Mouse (Mus musculus): ENCODE results near the gene Kcnip4. TPM values are rescaled to one million over a fixed set of nuclear protein-coding genes. Genes with fewer than 3 reads are reported as not detected.
A peak's percentile ranks its signal among the peaks of the same experiment; 100 is the strongest.

The Kcnip4 gene
- total RNA-seq (2022), result 10 to 100 TPM; 48.4 to 61.3 (median 57.4) TPM

DNA sequence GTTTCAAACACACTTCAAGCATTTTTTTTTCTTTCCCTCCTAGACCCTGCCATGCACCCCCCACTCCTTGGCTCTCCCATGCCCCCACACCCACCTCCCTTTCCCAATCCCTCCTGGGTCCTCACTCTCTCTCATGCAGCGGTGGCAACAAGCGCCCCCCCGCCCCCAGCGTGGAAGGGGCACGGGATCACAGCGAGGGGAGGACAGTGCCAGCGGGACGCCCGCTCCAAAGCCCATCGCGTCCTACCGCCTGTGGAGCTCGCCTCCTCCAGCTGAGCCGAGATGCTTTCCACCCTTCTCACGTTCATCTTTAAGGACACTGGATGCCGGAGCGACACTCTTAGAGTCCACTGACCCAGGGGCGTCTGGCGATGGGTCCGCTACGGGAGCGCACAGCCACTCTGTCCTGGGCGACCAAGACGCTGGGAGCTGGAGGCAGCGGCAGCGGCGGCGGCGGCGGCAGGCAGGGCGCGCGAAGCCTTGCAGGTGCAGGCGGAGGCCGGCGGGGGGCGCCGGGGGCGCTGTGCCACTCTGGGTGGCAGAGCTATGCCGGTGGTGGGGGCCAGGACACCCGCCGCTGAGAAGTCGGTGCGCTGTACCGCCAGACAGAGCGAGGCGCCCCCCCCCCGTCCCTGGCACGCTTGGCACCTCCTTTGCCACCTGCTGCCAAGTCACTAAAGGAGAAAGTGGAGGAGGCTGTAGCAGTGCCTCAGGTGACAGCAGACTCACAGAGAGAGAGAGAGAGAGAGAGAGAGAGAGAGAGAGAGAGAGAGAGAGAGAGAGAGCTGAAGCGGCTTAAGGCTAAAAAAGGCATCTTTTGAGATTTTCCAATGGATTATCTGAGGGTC is at the start of gene Kcnip4:
TSS of gene Kcnip4 (minus strand) at position 514 of the 848 bp plus-strand sequence.
- DNase-seq (ENCODE audit: low spot score in 2 of 2), result peak; percentile 47 to 75

- DNase-seq (ENCODE audit: low spot score in 2 of 2), result no peak
These were observed 47.2 kb upstream of the Kcnip4 start for GRCm38 (mm10) chr5:49571876-49572275.

GRCm38 (mm10) chr5:49563751-49564150 is 39.0 kb upstream of the Kcnip4 start:
- DNase-seq (ENCODE audit: low spot score in 2 of 2), result no peak

GRCm38 (mm10) chr5:49557436-49557835 is 32.7 kb upstream of the Kcnip4 start:
- no peak for DNase-seq (ENCODE audit: low spot score in 2 of 2)

DNA sequence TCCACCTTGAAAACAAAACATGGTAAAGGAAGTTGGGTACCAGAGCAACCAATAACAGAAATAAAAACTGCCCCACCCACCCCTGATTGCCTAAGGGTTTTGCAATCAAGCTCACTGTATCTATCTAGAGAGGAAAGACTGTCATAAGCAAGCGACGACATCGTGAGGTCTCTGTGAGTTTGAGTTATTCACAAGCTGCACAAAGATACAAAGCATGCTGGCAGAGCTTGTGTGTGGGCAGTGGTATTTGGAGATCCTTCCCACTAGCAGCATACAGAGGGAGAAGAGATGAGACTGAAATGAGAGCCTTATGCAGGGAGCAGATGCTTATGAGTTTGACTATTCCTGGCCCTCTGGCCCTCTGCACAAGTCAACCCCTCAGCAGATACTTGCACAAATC is 23.2 kb upstream of the Kcnip4 start:
- peak; percentile 74 to 82 for DNase-seq (ENCODE audit: low spot score in 2 of 2)

- no peak for DNase-seq (ENCODE audit: low spot score in 2 of 2)
These were observed 4.7 kb upstream of the Kcnip4 start for GRCm38 (mm10) chr5:49529362-49529761.

DNA sequence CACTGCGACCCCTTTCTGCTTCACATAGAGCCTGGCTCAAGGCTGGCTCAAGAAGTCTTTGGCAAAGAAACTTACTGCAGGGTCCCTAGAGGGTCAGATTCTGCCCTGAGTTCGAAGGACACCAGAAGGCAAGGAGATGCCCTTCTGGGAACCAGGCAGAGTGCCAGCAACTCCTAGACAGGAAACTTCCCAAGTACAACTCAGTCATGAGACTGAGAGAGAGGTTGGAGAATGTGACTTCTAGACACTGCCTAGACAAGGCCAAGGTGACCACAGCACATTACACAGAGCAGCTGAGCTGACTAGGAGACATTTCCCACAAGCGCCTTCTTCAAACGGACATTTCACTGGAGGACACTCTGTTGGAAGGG is 520 bp upstream of the Kcnip4 start:
- peak in 1 of 2 experiments; percentile 6 for DNase-seq (ENCODE audit: low spot score in 2 of 2)

DNA sequence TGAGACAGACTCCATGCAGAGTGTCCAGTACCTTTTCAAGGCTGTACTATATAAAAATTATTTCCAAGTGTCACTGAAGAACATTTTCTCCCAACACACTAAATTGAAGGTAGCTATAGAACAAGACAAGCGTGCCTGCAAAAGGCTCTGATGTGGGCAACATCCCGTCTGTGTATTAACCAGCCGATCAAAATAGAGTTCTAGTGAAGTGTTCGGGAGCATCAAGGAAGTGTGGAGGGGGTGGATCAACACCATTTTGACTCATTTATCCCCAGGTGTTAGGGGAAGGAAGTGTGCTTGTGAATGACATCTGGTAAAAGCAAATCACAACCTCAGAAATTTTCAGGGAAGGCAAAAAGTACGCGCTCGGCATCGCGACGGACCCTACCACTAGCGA is 712 bp downstream of the Kcnip4 start:
- peak in 1 of 2 experiments; percentile 11 for DNase-seq (ENCODE audit: low spot score in 2 of 2)

DNA sequence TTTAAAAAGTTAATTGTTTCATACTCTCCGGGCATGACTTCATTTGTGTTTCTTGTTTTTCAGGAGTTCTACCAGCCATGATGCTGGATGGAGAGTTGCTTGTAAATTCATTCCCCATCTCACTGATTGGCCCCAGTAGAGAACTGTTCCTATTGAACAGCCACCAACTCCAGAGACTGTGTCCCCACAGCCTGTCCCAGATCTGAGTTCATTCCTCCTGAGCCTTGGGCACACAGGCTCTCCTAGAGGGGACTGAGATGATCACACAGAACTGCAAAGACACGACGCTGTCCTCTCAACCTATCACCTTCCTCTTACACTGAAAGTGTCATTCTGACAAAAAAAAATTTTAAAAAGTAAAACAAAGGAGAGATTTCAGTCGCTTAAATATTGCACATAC is 1.7 kb downstream of the Kcnip4 start:
- DNase-seq (ENCODE audit: low spot score in 2 of 2), result no peak

DNA sequence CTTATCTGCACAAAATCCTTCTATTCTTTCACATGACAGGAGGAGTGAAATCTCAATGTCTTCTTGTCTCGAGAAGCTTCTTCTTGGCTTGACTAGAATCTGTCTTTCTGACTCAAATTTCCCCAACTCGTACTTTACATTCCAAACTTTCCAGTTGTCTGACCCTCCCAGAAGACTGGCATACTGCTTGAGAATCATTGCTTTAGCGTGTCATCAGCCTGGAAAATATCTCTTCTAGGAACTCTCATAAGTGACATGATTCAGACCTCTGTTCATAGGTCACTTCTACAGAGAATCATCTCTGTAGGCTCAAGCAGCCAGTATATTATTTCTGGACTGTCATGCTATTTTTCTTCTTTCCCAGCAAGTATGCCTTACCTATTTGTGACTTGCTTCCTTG is 26.0 kb downstream of the Kcnip4 start:
- no peak for DNase-seq (ENCODE audit: low spot score in 2 of 2)

DNA sequence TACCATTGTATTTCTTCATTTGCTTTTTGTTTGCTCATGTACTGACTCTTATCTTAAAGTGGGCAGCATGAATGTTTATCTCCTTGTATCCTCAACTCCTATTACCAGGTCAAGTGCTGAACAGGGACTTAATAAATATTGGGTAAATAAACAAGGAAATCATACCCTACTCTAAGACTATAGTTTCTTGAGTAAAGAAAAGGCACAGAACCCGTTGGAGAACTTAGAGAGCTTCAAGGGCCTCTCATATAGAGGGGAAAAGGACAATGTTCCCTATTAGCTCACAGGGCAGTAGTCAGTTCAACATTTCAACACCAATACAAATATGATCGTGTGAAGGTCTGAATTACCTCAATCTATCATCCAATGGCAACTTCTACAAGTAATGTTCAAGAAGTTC is 37.4 kb downstream of the Kcnip4 start:
- DNase-seq (ENCODE audit: low spot score in 2 of 2), result no peak

- DNase-seq (ENCODE audit: low spot score in 2 of 2), result no peak
These were observed 54.0 kb downstream of the Kcnip4 start for GRCm38 (mm10) chr5:49470738-49471137.

DNA sequence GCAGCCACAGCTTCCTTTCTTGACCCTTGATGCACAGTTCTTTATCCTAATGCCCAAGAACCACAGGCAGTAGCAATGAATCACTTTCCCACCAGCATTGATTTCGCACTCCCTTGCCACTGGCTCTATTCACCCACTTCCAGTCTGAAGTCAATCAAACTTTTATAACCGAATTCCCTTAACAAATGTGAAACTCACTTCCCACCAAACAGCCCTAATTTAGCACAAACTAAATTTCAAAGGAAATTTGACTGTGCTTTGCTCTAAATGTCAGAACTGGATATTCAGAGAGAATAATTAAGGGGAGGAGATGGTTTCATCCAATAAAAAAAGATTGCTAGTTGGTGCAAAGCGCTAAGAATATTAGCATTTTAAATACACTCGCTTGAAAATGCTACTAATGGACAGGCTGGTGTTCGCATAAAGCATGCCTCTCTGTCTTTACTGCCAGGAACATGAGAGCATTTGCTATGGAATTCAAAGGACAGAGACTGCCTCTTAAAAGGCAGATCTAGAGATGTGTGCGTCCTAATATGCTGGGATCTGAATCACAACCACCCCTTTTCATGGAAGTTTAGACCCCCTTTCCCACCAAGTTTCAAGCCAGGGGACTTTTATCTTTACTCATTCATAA is 63.9 kb downstream of the Kcnip4 start:
- no peak for DNase-seq (ENCODE audit: low spot score in 2 of 2)

- DNase-seq (ENCODE audit: low spot score in 2 of 2), result no peak
These were observed 71.6 kb downstream of the Kcnip4 start for GRCm38 (mm10) chr5:49453100-49453499.

- no peak for DNase-seq (ENCODE audit: low spot score in 2 of 2)
These were observed 73.4 kb downstream of the Kcnip4 start for GRCm38 (mm10) chr5:49451295-49451694.

- no peak for DNase-seq (ENCODE audit: low spot score in 2 of 2)
These were observed 73.8 kb downstream of the Kcnip4 start for GRCm38 (mm10) chr5:49450876-49451275.

- DNase-seq (ENCODE audit: low spot score in 2 of 2), result no peak
These were observed 87.5 kb downstream of the Kcnip4 start for GRCm38 (mm10) chr5:49437236-49437635.

GRCm38 (mm10) chr5:49427689-49428088 is 97.0 kb downstream of the Kcnip4 start:
- no peak for DNase-seq (ENCODE audit: low spot score in 2 of 2)

DNA sequence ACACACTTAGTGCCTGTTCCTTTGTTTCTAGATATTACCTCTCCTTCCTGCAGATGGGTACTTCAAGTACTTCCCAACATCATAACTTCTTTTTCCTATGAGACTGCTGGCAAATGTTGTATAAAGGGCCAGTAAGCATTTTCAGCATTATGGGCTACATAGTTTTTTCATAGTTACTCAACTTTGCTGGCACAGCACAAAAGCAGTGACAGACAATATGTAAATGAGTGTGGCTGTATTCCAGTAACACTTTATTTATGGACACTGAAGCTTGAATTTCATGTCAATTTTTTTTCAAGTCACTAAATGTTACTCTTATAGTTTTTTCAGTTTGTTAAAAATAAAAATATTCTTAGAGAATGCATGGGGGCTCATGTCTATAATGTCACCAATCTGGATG is 105.0 kb downstream of the Kcnip4 start:
- no peak for DNase-seq (ENCODE audit: low spot score in 2 of 2)

- DNase-seq (ENCODE audit: low spot score in 2 of 2), result no peak
These were observed 116.4 kb downstream of the Kcnip4 start for GRCm38 (mm10) chr5:49408351-49408750.

DNA sequence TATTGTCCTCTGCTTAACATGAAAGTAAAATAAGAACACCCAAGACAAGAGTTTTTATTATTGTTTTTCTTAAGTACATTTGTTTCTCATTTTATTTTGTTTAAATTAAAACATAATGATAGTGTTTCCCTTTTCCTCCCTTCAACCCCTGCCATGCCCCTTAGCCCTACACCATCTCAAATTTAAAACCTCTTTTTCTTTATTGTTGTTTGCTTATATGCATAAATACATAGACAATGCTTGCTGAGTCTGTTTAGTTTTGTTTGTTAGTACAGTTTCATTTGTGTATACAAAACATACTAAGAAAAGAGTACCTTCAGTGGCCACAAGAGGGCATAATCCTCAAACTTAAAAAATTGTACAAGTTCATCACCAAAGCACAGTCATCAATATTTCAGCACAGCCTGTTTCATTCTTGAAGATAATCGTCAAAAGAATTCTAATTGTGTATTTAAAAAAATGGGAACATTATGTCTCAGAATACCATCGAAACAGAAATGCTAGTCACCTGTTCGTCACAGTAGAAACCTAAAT is 154.1 kb downstream of the Kcnip4 start:
- no peak for DNase-seq (ENCODE audit: low spot score in 2 of 2)

DNA sequence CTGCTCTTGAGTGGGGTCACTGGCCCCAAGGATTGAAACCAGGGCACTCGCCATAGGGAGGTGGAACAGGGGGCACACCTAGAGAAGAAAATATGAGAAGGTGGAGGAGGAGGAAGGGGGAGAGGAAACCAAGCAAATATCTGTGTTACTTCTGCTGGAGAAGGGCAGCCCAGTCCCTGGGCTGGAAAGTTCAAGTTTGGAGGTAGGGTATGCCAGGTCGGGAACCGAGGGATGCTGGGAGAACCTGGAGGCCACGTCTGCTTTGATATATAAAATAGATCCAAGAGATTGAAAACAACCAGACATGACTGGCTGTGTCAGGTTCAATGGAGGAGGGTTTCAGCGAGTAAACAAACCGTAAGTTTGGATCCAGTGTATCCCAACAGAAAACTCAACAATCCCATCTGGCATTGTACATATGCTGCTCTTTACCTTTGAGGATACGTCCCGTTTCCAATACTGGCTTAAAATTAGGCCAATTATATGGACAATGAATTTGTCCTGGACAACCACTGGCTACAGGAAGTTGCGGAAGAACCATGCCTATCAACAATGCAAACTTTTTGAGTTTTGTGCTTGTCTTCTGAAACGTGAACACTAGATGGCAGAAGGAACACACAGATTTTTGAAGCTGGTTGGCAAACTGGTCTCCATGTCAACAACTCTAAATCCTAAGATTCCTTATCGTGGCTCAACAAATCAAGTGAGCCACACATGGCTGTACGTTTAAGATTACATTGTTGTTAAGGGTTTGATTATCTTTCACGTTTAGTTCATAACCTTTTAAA is 155.9 kb downstream of the Kcnip4 start:
- DNase-seq (ENCODE audit: low spot score in 2 of 2), result no peak
